Mouse (Mus musculus) left cerebral cortex, adult 8-10 months (tissue): ENCODE results near the gene Npc1l1. TPM values are rescaled to one million over a fixed set of nuclear protein-coding genes. Genes with fewer than 3 reads are reported as not detected.

Experiments
- DNase-seq, 2 experiments: peaks; one replicate each; pipeline ENCODE4 v3.0.0; 2022; ENCODE audit warnings: low spot score in 2 of 2
- total RNA-seq, 4 experiments: library from RNA; stranded (reverse); gene quantifications; 2 replicates each; pipeline ENCODE4 v1.2.4; 2022

Gene Npc1l1
- total RNA-seq, 4 experiments from 2014 or later = 0.65 to 0.94 (median 0.79) TPM

- DNase-seq = no peak
Observed at GRCm38 (mm10) chr11:6164781-6165180, 65.2 kb downstream of the Npc1l1 start.

GRCm38 (mm10) chr11:6163706-6164105 is 66.2 kb downstream of the Npc1l1 start:
- DNase-seq = no peak

DNA sequence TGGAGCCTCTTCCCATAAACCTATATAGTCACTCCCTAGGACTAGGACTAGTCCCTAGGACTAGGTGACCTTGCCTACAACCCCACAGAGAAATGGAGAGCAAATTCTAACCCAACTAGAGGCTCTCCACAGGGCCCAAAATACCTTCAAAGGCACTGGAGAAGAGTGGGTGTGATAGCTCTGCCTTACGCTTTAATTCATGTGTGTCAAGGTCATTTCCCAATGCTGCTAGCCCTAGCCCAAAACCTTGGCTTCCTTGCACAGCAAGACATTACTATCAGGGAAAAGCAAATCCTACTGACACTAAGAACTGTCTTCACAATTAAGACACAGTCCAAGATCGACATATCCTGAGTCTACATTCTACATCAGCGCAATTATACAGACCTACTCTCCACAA is 66.9 kb downstream of the Npc1l1 start:
- DNase-seq = no peak

- no peak for DNase-seq
Observed at GRCm38 (mm10) chr11:6161549-6161948, 68.4 kb downstream of the Npc1l1 start.

Other genes starting within 250 kb of the Npc1l1 start
- 100 to 1,000 TPM; 652 to 710 (median 699) TPM for gene Camk2b, start 163.8 kb downstream of the Npc1l1 start, total RNA-seq
- gene A730071L15Rik, start 30.1 kb downstream of the Npc1l1 start, total RNA-seq = under 1 TPM; 0.30 to 0.53 (median 0.39) TPM
- gene Nudcd3, start 29.7 kb downstream of the Npc1l1 start, total RNA-seq = 100 to 1,000 TPM; 138 to 154 (median 147) TPM
- 10 to 100 TPM; 43.0 to 53.3 (median 49.9) TPM for gene Ddx56, start 37.6 kb upstream of the Npc1l1 start, total RNA-seq
- gene Tmed4, start 44.7 kb upstream of the Npc1l1 start, total RNA-seq = 100 to 1,000 TPM in 1 of 4 experiments, 10 to 100 TPM in 3; 87.6 to 100 (median 93.7) TPM
- 100 to 1,000 TPM; 244 to 278 (median 257) TPM for gene Ogdh, start 61.5 kb upstream of the Npc1l1 start, total RNA-seq
- 100 to 1,000 TPM; 199 to 214 (median 211) TPM for gene Zmiz2, start 158.9 kb upstream of the Npc1l1 start, total RNA-seq
- 1,000 to 10,000 TPM; 1,587 to 1,877 (median 1,701) TPM for gene Ppia, start 185.3 kb upstream of the Npc1l1 start, total RNA-seq
- gene H2afv, start 214.3 kb upstream of the Npc1l1 start, total RNA-seq = 10 to 100 TPM; 37.9 to 41.3 (median 39.0) TPM
- gene Purb, start 245.8 kb upstream of the Npc1l1 start, total RNA-seq = 100 to 1,000 TPM; 221 to 283 (median 254) TPM